ENCODE assay signal across 21 mouse cellular contexts in the genomic region with DNA sequence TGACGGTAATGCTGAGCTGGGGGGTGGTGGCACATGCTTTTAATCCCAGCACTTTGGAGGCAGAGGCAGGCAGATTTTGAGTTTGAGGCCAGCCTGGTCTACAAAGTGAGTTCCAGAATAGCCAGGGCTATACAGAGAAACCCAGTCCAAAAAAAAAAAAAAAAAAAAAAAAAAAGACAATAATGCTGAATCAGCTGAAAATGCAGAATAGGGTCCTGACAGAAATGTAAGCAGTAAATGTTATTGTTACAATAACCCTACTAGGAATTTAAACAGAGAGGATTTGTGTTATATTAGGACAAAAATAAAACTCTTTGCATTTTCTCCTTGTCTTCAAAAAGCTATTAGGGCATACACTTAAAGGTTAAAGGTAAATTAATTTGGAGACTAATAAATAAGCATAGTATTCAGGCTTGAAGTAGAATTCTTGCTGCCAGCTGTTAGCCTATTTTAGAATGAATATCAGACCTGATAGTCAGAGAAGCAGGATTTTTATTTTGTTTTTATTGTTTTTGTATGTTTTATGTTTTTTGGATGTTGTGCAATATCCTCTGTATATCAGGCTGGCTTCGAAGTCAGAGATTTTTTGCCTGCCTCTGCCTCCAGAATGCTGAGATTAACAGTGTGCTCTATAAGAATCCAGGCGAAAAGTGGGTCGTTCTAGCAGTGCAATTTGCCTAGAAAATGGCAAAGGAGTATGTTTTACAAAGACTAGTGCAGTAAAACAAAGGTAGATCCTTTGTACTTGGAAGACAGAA.
"Had no signal": no experiment of that assay in that cellular context is flagged by ENCODE, and none has a peak within 500 bp of the region (broad histone marks: within the 10 kb centered on the region; RNA-seq: fewer than 3 reads in every experiment).

No protein-coding gene starts in this region.

- DNase-seq: gastrocnemius, postnatal 25 days; heart, adult 18-20 months; heart, postnatal 10 days; heart, postnatal 4 days; kidney, adult 18-20 months; kidney, adult 8-10 months; kidney, postnatal 10 days; kidney, postnatal 25 days; kidney, postnatal 4 days had no signal

- H3K36me3 ChIP-seq: heart, embryonic 10.5 days; heart, embryonic 12.5 days; hindbrain, embryonic 10.5 days; hindbrain, embryonic 12.5 days; intestine, embryonic 15.5 days; limb, embryonic 13.5 days; limb, embryonic 15.5 days; liver, embryonic 12.5 days had no signal

- H3K4me1 ChIP-seq: heart, embryonic 10.5 days; heart, embryonic 12.5 days; hindbrain, embryonic 10.5 days; hindbrain, embryonic 12.5 days; intestine, embryonic 15.5 days; limb, embryonic 13.5 days; limb, embryonic 15.5 days; liver, embryonic 12.5 days had no signal

- H3K4me2 ChIP-seq: heart, embryonic 12.5 days; hindbrain, embryonic 12.5 days; hindbrain, embryonic 14.5 days; intestine, embryonic 15.5 days; limb, embryonic 13.5 days; limb, embryonic 15.5 days; liver, embryonic 12.5 days had no signal

- H3K9me3 ChIP-seq: heart, embryonic 10.5 days; hindbrain, embryonic 10.5 days; hindbrain, embryonic 12.5 days; intestine, embryonic 15.5 days; limb, embryonic 13.5 days; limb, embryonic 15.5 days had no signal

- H3K27me3 ChIP-seq: heart, embryonic 12.5 days; hindbrain, embryonic 12.5 days; intestine, embryonic 15.5 days; limb, embryonic 13.5 days; limb, embryonic 15.5 days; liver, embryonic 12.5 days had no signal

- H3K27ac ChIP-seq: heart, embryonic 10.5 days; hindbrain, embryonic 10.5 days; hindbrain, embryonic 12.5 days; hindbrain, embryonic 14.5 days; intestine, embryonic 15.5 days; layer of hippocampus, adult 2 months; left cerebral cortex, adult 2 months; limb, embryonic 13.5 days; limb, embryonic 15.5 days; liver, embryonic 12.5 days; liver, embryonic 14.5 days had no signal

- H3K4me3 ChIP-seq: heart, embryonic 10.5 days; heart, embryonic 12.5 days; hindbrain, embryonic 10.5 days; hindbrain, embryonic 12.5 days; intestine, embryonic 15.5 days; layer of hippocampus, adult 2 months; left cerebral cortex, adult 2 months; limb, embryonic 13.5 days; limb, embryonic 15.5 days; liver, embryonic 12.5 days had no signal

- H3K9ac ChIP-seq: heart, embryonic 12.5 days; hindbrain, embryonic 12.5 days; hindbrain, embryonic 14.5 days; intestine, embryonic 15.5 days; limb, embryonic 13.5 days; limb, embryonic 15.5 days; liver, embryonic 12.5 days; liver, embryonic 14.5 days had no signal
